Mouse (Mus musculus) cerebellum, postnatal 36 days (tissue): ENCODE data around the gene Hddc3.

Experiments used
- DNase-seq, 2 experiments: peaks; one replicate each; pipeline ENCODE4 v3.0.0; 2021 to 2022; ENCODE audit warnings: mixed read lengths in 2 of 2

Hddc3 gene

GRCm38 (mm10) chr7:80336932-80337331, 6.0 kb upstream of the Hddc3 start:
- no peak for DNase-seq

GRCm38 (mm10) chr7:80339371-80339770, 3.5 kb upstream of the Hddc3 start:
- peak; percentile 49 to 52 for DNase-seq

GRCm38 (mm10) chr7:80339793-80340628, 2.9 kb upstream of the Hddc3 start:
- peak; percentile 99 for DNase-seq

- DNase-seq = peak; percentile 69 to 72
These were observed 2.1 kb upstream of the Hddc3 start, which contains the start of gene Unc45a for GRCm38 (mm10) chr7:80340793-80341192. Gene Unc45a, minus strand, starts transcription at chr7:80341005.

- DNase-seq = no peak
These were observed 1.1 kb upstream of the Hddc3 start for GRCm38 (mm10) chr7:80341793-80342192.

- DNase-seq = no peak
These were observed 540 bp downstream of the Hddc3 start for GRCm38 (mm10) chr7:80343270-80344018.

- no peak for DNase-seq
These were observed 3.3 kb downstream of the Hddc3 start for GRCm38 (mm10) chr7:80346173-80346572.

- no peak for DNase-seq
These were observed 3.9 kb downstream of the Hddc3 start for GRCm38 (mm10) chr7:80346830-80347229.

- DNase-seq = no peak
These were observed 5.0 kb downstream of the Hddc3 start for GRCm38 (mm10) chr7:80347670-80348586.

GRCm38 (mm10) chr7:80350808-80351207, 7.9 kb downstream of the Hddc3 start:
- DNase-seq = no peak

GRCm38 (mm10) chr7:80352920-80353319, 10.0 kb downstream of the Hddc3 start:
- no peak for DNase-seq

GRCm38 (mm10) chr7:80356351-80356750, 13.4 kb downstream of the Hddc3 start:
- DNase-seq = no peak

- no peak for DNase-seq
These were observed 14.3 kb downstream of the Hddc3 start for GRCm38 (mm10) chr7:80357156-80357555.

GRCm38 (mm10) chr7:80358039-80358438, 15.1 kb downstream of the Hddc3 start:
- DNase-seq = no peak

GRCm38 (mm10) chr7:80360435-80360834, 17.5 kb downstream of the Hddc3 start:
- DNase-seq = no peak

- no peak for DNase-seq
These were observed 22.9 kb downstream of the Hddc3 start for GRCm38 (mm10) chr7:80365759-80366158.

- DNase-seq = no peak
These were observed 24.3 kb downstream of the Hddc3 start for GRCm38 (mm10) chr7:80367232-80367631.

GRCm38 (mm10) chr7:80368009-80368408, 25.1 kb downstream of the Hddc3 start:
- DNase-seq = no peak

- no peak for DNase-seq
These were observed 25.9 kb downstream of the Hddc3 start for GRCm38 (mm10) chr7:80368635-80369421.

- peak; percentile 54 to 59 for DNase-seq
These were observed 26.6 kb downstream of the Hddc3 start for GRCm38 (mm10) chr7:80369461-80369860.

GRCm38 (mm10) chr7:80369967-80370431, 27.1 kb downstream of the Hddc3 start:
- DNase-seq = no peak

GRCm38 (mm10) chr7:80370649-80371040, 27.7 kb downstream of the Hddc3 start:
- DNase-seq = peak; percentile 91 to 95
